19 mouse cellular contexts compared by ENCODE assay signal in genomic region chr16:11385798-11386197, GRCm38 (mm10).
A peak's percentile ranks its signal among the peaks of the same experiment; 100 is the strongest.
DNase-seq lines count a peak whose midpoint lies in the region; ATAC-seq and TF ChIP-seq lines count a peak whose summit lies in the region.
"Had no signal": no experiment of that assay in that cellular context is flagged by ENCODE, and none has a peak within 500 bp of the region (broad histone marks: within the 10 kb centered on the region; RNA-seq: fewer than 3 reads in every experiment).

No protein-coding gene starts in this region.

- ATAC-seq in heart, embryonic 12.5 days (ENCODE audit: insufficient number of reproducible peaks, low FRiP score), result no peak
- no peak for ATAC-seq in midbrain, postnatal 0 days (ENCODE audit: low FRiP score)
- no peak for ATAC-seq in midbrain, embryonic 16.5 days

- no peaks in the 10 kb centered on the region for H3K36me3 ChIP-seq in heart, embryonic 12.5 days
- H3K36me3 ChIP-seq in midbrain, postnatal 0 days (ENCODE audit: insufficient read depth, low read length), result peaks cover 4% of the 10 kb centered on the region
- H3K36me3 ChIP-seq in midbrain, embryonic 16.5 days (ENCODE audit: control insufficient read depth, insufficient read depth, low read length), result no peaks in the 10 kb centered on the region
- H3K36me3 ChIP-seq: hindbrain, embryonic 15.5 days; neural tube, embryonic 12.5 days had no signal

- no peak overlapping the region for H3K27ac ChIP-seq in heart, embryonic 12.5 days (ENCODE audit: poor library complexity, severe bottlenecking)
- H3K27ac ChIP-seq in midbrain, postnatal 0 days (ENCODE audit: low read depth, low read length), result no peak overlapping the region
- no peak overlapping the region for H3K27ac ChIP-seq in midbrain, embryonic 16.5 days (ENCODE audit: low read length)
- H3K27ac ChIP-seq: hindbrain, embryonic 15.5 days; neural tube, embryonic 12.5 days had no signal

- no peaks in the 10 kb centered on the region for H3K27me3 ChIP-seq in heart, embryonic 12.5 days (replicated peaks)
- no peaks in the 10 kb centered on the region for H3K27me3 ChIP-seq in midbrain, postnatal 0 days (ENCODE audit: insufficient read depth, low read length)
- no peaks in the 10 kb centered on the region for H3K27me3 ChIP-seq in midbrain, embryonic 16.5 days (ENCODE audit: control insufficient read depth, insufficient read depth, low read depth, low read length)
- H3K27me3 ChIP-seq: hindbrain, embryonic 15.5 days; neural tube, embryonic 12.5 days had no signal

- H3K4me2 ChIP-seq in heart, embryonic 12.5 days, result no peak overlapping the region
- no peak overlapping the region for H3K4me2 ChIP-seq in midbrain, postnatal 0 days (ENCODE audit: low read depth, low read length, poor library complexity, severe bottlenecking)
- H3K4me2 ChIP-seq in midbrain, embryonic 16.5 days (ENCODE audit: low read length), result no peak overlapping the region
- H3K4me2 ChIP-seq: hindbrain, embryonic 15.5 days; liver, embryonic 11.5 days; neural tube, embryonic 12.5 days had no signal

- no peak overlapping the region for H3K4me3 ChIP-seq in heart, embryonic 12.5 days
- no peak overlapping the region for H3K4me3 ChIP-seq in midbrain, postnatal 0 days (ENCODE audit: low read depth, low read length)
- H3K4me3 ChIP-seq in midbrain, embryonic 16.5 days (ENCODE audit: low read depth, low read length), result no peak overlapping the region
- H3K4me3 ChIP-seq: hindbrain, embryonic 15.5 days; neural tube, embryonic 12.5 days had no signal

- peaks cover 11% of the 10 kb centered on the region for H3K4me1 ChIP-seq in heart, embryonic 12.5 days (replicated peaks)
- H3K4me1 ChIP-seq in midbrain, postnatal 0 days (ENCODE audit: insufficient read depth, low read length), result no peaks in the 10 kb centered on the region
- H3K4me1 ChIP-seq in midbrain, embryonic 16.5 days (ENCODE audit: control insufficient read depth, insufficient read depth, low read length), result no peaks in the 10 kb centered on the region
- H3K4me1 ChIP-seq: neural tube, embryonic 12.5 days had no signal

- no peak for TF ChIP-seq CTCF in midbrain, postnatal 0 days (IDR thresholded peaks at IDR 0.05)

- H3K9me3 ChIP-seq in heart, embryonic 12.5 days (replicated peaks), result no peaks in the 10 kb centered on the region
- no peaks in the 10 kb centered on the region for H3K9me3 ChIP-seq in midbrain, postnatal 0 days (ENCODE audit: low read length)
- H3K9me3 ChIP-seq in midbrain, embryonic 16.5 days (replicated peaks; ENCODE audit: control insufficient read depth, low read length, poor library complexity, severe bottlenecking), result no peaks in the 10 kb centered on the region
- H3K9me3 ChIP-seq: hindbrain, embryonic 15.5 days; neural tube, embryonic 12.5 days had no signal

- H3K9ac ChIP-seq in heart, embryonic 12.5 days, result no peak overlapping the region
- no peak overlapping the region for H3K9ac ChIP-seq in midbrain, postnatal 0 days (replicated peaks; ENCODE audit: low read length, poor library complexity, severe bottlenecking)
- H3K9ac ChIP-seq in midbrain, embryonic 16.5 days (ENCODE audit: low read depth, low read length), result no peak overlapping the region
- H3K9ac ChIP-seq: hindbrain, embryonic 15.5 days; neural tube, embryonic 12.5 days had no signal

- WGBS in heart, embryonic 12.5 days, result 87% methylated on average over 5 of the region's 5 CpGs
- WGBS in midbrain, postnatal 0 days, result 82% methylated on average over 5 of the region's 5 CpGs
- 88% methylated on average over 5 of the region's 5 CpGs for WGBS in midbrain, embryonic 16.5 days

- peak; percentile 45 for DNase-seq in heart, adult 8-10 months (ENCODE audit: low spot score)
- DNase-seq in midbrain, postnatal 0 days (ENCODE audit: low spot score), result peak; percentile 10
- peak; percentile 50 to 68 for DNase-seq in monocyte, adult 2 months (ENCODE audit: low read depth in 1 of 2, low spot score in 2 of 2)
- no peak for DNase-seq in cerebellum, postnatal 10 days
- no peak for DNase-seq in right cerebral cortex, postnatal 36 days (ENCODE audit: low spot score in 2 of 2)
- no peak for DNase-seq in adipocyte (ENCODE audit: low spot score)
- DNase-seq: adrenal gland, adult 2 months; cerebellum, adult 9-10 months; embryo, embryonic 11 days; gastrocnemius, postnatal 36 days; kidney, adult 18-20 months; kidney, postnatal 4 days; midbrain, embryonic 14.5 days; thymus, postnatal 4 days had no signal

Comparison
In these comparisons a context has a peak if more than half of its experiments do, and no peak if none do; other contexts are left out.
1. DNase-seq: peak in heart, adult 8-10 months (single experiment), midbrain, postnatal 0 days (single experiment) and monocyte, adult 2 months (2 of 2); none in cerebellum, postnatal 10 days (0 of 2), right cerebral cortex, postnatal 36 days (0 of 2) and adipocyte (single experiment).